Comparison of ENCODE assay signal across 38 mouse cellular contexts in genomic region chrX:141875135-141875534, GRCm38 (mm10). TPM values are rescaled to one million over a fixed set of nuclear protein-coding genes. Genes with fewer than 3 reads are reported as not detected.
"Had no signal": no experiment of that assay in that cellular context is flagged by ENCODE, and none has a peak within 500 bp of the region (broad histone marks: within the 10 kb centered on the region; RNA-seq: fewer than 3 reads in every experiment).

TSS of gene Gm15294 (minus strand) at chrX:141875235.

- H3K36me3 ChIP-seq: heart, embryonic 10.5 days; heart, embryonic 12.5 days; heart, embryonic 13.5 days; heart, embryonic 15.5 days; hindbrain, embryonic 10.5 days; hindbrain, embryonic 12.5 days; hindbrain, embryonic 13.5 days; hindbrain, embryonic 15.5 days; intestine, embryonic 15.5 days; kidney, embryonic 15.5 days had no signal

- H3K4me3 ChIP-seq: heart, embryonic 10.5 days; heart, embryonic 12.5 days; heart, embryonic 13.5 days; heart, embryonic 15.5 days; hindbrain, embryonic 10.5 days; hindbrain, embryonic 12.5 days; hindbrain, embryonic 13.5 days; hindbrain, embryonic 15.5 days; intestine, embryonic 15.5 days; kidney, embryonic 15.5 days; layer of hippocampus, adult 2 months had no signal

- DNase-seq: heart, postnatal 10 days; heart, postnatal 14 days; heart, postnatal 36 days; heart, postnatal 4 days; kidney, adult 11 months; kidney, adult 18-20 months; kidney, adult 2 months; kidney, adult 8-10 months; kidney, adult 9 months; kidney, postnatal 10 days; kidney, postnatal 14 days; kidney, postnatal 25 days; kidney, postnatal 36 days; kidney, postnatal 4 days; layer of hippocampus, adult 9-11 months; layer of hippocampus, postnatal 36 days had no signal

- H3K27me3 ChIP-seq: heart, embryonic 12.5 days; heart, embryonic 13.5 days; heart, embryonic 15.5 days; hindbrain, embryonic 15.5 days; intestine, embryonic 15.5 days had no signal

- H3K27ac ChIP-seq: heart, embryonic 10.5 days; heart, embryonic 13.5 days; heart, embryonic 15.5 days; hindbrain, embryonic 10.5 days; hindbrain, embryonic 12.5 days; hindbrain, embryonic 13.5 days; hindbrain, embryonic 14.5 days; hindbrain, embryonic 15.5 days; hindbrain, postnatal 0 days; intestine, embryonic 15.5 days; kidney, embryonic 15.5 days; kidney, postnatal 0 days; layer of hippocampus, adult 2 months had no signal

- H3K4me1 ChIP-seq: heart, embryonic 10.5 days; heart, embryonic 12.5 days; heart, embryonic 13.5 days; heart, embryonic 15.5 days; hindbrain, embryonic 10.5 days; hindbrain, embryonic 12.5 days; hindbrain, embryonic 13.5 days; hindbrain, embryonic 15.5 days; intestine, embryonic 15.5 days; kidney, embryonic 15.5 days had no signal

RNA-seq across cellular contexts. Expression of gene Gm15294, which starts in this region (rescaled TPM):
- polyA plus RNA-seq: heart, embryonic 10.5 days; heart, embryonic 11.5 days; heart, embryonic 12.5 days; heart, embryonic 13.5 days; heart, embryonic 15.5 days; hindbrain, embryonic 11.5 days; hindbrain, embryonic 12.5 days; hindbrain, embryonic 13.5 days; hindbrain, embryonic 14.5 days; hindbrain, embryonic 15.5 days; hindbrain, embryonic 16.5 days; hindbrain, postnatal 0 days; inflammation-experienced regulatory T-cells, adult 6 months; intestine, embryonic 14.5 days; intestine, embryonic 15.5 days; kidney, adult 2 months; kidney, embryonic 14.5 days; kidney, embryonic 15.5 days; kidney, embryonic 16.5 days; large intestine, adult 2 months had no signal
